Mouse (Mus musculus): ENCODE measurements around the gene Ykt6. TPM values are rescaled to one million over a fixed set of nuclear protein-coding genes. Genes with fewer than 3 reads are reported as not detected.
"Not testable (repeated sequence)": the region's sequence is repeated elsewhere in the genome, so short reads cannot be mapped to it uniquely, and the experiment has no call there.

Gene Ykt6
- total RNA-seq, 2 experiments from 2014 or later = 75.8 to 79.8 TPM

DNA sequence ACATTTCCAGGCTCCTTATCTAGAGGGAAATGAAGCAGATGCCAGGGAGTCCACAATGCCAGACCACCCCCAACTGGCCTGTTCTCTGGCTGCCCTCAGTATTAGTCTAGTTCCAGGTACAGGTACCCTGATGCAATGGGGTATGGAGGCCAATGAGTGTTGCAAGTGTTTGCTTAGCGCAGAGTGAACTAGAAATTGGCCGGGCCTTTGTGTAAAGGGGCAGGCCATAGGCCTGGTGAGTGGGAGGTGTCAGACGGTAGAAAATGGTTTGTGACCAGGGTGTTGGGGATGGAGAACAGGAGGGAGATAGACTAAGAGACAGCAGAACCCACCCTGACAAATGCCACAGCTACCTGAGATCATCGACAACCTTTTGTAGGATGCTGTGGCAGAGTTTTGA, 35.9 kb upstream of the Ykt6 start:
- intact Hi-C loops (cut with DNase I) = no loop called here
- no peak overlapping the region for H3K27ac ChIP-seq
- no peak for TF ChIP-seq CTCF (IDR thresholded peaks at IDR 0.05)
- DNase-seq (ENCODE audit: extremely low spot score in 1 of 2, low spot score in 2 of 2) = no peak
- H3K4me3 ChIP-seq = no peak overlapping the region

GRCm38 (mm10) chr11:5920323-5920960, 35.1 kb upstream of the Ykt6 start:
- intact Hi-C loops (cut with DNase I) = no loop called here
- DNase-seq (ENCODE audit: extremely low spot score in 1 of 2, low spot score in 2 of 2) = no peak
- TF ChIP-seq CTCF (IDR thresholded peaks at IDR 0.05) = no peak
- no peak overlapping the region for H3K4me3 ChIP-seq
- no peak overlapping the region for H3K27ac ChIP-seq

DNA sequence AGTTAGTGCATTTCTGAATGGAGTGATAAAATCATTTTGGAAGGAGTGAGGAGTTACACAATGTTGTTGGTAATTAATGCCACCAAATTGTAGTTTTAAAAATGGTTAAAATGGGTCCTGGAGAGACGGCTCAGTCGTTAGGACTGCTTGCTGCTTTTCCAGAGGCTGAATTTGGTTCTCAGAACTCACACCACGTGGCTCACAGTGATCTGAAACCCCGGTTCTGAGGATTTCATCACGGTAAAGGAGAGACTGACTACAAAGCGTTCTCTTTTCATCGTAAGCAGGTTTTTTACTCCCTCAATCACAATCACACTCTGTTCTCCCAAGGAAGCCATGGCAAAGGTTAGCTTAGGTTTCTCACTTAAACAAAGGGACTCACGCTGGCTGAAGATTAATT, 30.8 kb upstream of the Ykt6 start:
- TF ChIP-seq CTCF (IDR thresholded peaks at IDR 0.05) = no peak

DNA sequence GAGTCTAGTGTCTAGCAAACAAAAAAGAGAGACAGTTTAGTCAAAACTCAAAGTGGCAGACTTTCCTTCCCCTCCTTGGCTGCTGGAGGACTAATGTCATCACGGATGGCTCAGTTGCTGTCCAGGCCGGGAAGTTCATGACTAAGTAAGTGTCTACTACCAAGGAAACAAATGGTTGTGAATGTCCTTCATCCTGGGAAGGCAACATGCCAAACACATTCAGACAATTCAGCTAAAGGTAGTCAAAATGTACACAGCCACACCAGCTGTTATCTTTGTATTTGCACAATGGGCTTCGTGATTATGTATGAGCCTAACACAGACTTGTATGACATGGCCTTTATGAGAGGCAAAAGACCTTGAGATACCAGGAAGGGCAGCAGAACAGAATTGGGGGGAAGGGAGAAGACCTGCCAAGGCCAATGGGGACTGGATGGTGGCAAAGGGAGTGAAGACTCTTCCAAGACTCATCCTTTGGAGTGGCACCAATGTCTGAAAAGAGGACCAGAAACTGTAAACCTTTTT, 28.7 kb upstream of the Ykt6 start:
- no peak overlapping the region for H3K4me3 ChIP-seq
- intact Hi-C loops (cut with DNase I) = no loop called here
- no peak for TF ChIP-seq CTCF (IDR thresholded peaks at IDR 0.05)
- H3K27ac ChIP-seq = no peak overlapping the region
- no peak for DNase-seq (ENCODE audit: extremely low spot score in 1 of 2, low spot score in 2 of 2)

More for the DNA sequence above, 30.8 kb upstream of the Ykt6 start:
- no peak overlapping the region for H3K4me3 ChIP-seq
- H3K27ac ChIP-seq = no peak overlapping the region
- intact Hi-C loops (cut with DNase I) = no loop called here
- no peak for DNase-seq (ENCODE audit: extremely low spot score in 1 of 2, low spot score in 2 of 2)

- no peak for DNase-seq (ENCODE audit: extremely low spot score in 1 of 2, low spot score in 2 of 2)
- TF ChIP-seq CTCF (IDR thresholded peaks at IDR 0.05) = no peak
- Histone ChIP-seq H3K4me3 (no peak overlapping the region), H3K27ac (no peak overlapping the region)
- intact Hi-C loops (cut with DNase I) = no loop called here
Observed at GRCm38 (mm10) chr11:5930578-5930977, 24.9 kb upstream of the Ykt6 start.

GRCm38 (mm10) chr11:5931947-5932346, 23.5 kb upstream of the Ykt6 start:
- H3K4me3 ChIP-seq; H3K27ac ChIP-seq; DNase-seq (ENCODE audit: extremely low spot score in 1 of 2, low spot score in 2 of 2); intact Hi-C loops (cut with DNase I): not testable (repeated sequence)
- peak; percentile 17 for TF ChIP-seq CTCF (IDR thresholded peaks at IDR 0.05)

- H3K27ac ChIP-seq; intact Hi-C loops (cut with DNase I); H3K4me3 ChIP-seq; DNase-seq (ENCODE audit: extremely low spot score in 1 of 2, low spot score in 2 of 2): not testable (repeated sequence)
Observed at GRCm38 (mm10) chr11:5934531-5934930, 21.0 kb upstream of the Ykt6 start.

- no peak for TF ChIP-seq CTCF (IDR thresholded peaks at IDR 0.05)
- intact Hi-C loops (cut with DNase I) = no loop called here
Observed at GRCm38 (mm10) chr11:5942966-5943365, 12.5 kb upstream of the Ykt6 start.

GRCm38 (mm10) chr11:5945096-5945495, 10.4 kb upstream of the Ykt6 start:
- intact Hi-C loops (cut with DNase I) = no loop called here
- H3K27ac ChIP-seq = no peak overlapping the region
- H3K4me3 ChIP-seq = no peak overlapping the region
- DNase-seq (ENCODE audit: extremely low spot score in 1 of 2, low spot score in 2 of 2) = no peak
- TF ChIP-seq CTCF (IDR thresholded peaks at IDR 0.05) = no peak

More at GRCm38 (mm10) chr11:5942966-5943365, 12.5 kb upstream of the Ykt6 start:
- Histone ChIP-seq H3K27ac (no peak overlapping the region), H3K4me3 (no peak overlapping the region)
- no peak for DNase-seq (ENCODE audit: extremely low spot score in 1 of 2, low spot score in 2 of 2)

GRCm38 (mm10) chr11:5947796-5948195, 7.7 kb upstream of the Ykt6 start:
- no peak overlapping the region for H3K4me3 ChIP-seq
- no peak overlapping the region for H3K27ac ChIP-seq
- no peak for DNase-seq (ENCODE audit: extremely low spot score in 1 of 2, low spot score in 2 of 2)
- intact Hi-C loops (cut with DNase I) = no loop called here
- no peak for TF ChIP-seq CTCF (IDR thresholded peaks at IDR 0.05)

- intact Hi-C loops (cut with DNase I) = no loop called here
- no peak for DNase-seq (ENCODE audit: extremely low spot score in 1 of 2, low spot score in 2 of 2)
- no peak for TF ChIP-seq CTCF (IDR thresholded peaks at IDR 0.05)
- Histone ChIP-seq H3K4me3 (no peak overlapping the region), H3K27ac (no peak overlapping the region)
Observed at GRCm38 (mm10) chr11:5948546-5949250, 6.8 kb upstream of the Ykt6 start.

GRCm38 (mm10) chr11:5949586-5950352, 5.7 kb upstream of the Ykt6 start, which contains the start of gene Gck:
Gene Gck, minus strand, starts transcription at chr11:5950081.
- DNase-seq (ENCODE audit: extremely low spot score in 1 of 2, low spot score in 2 of 2) = no peak
- Histone ChIP-seq H3K27ac (no peak within 1 kb of the TSS), H3K4me3 (no peak within 1 kb of the TSS)
- no peak for TF ChIP-seq CTCF (IDR thresholded peaks at IDR 0.05)
- intact Hi-C loops (cut with DNase I) = no loop called here

Data from left cerebral cortex, adult 2 months (tissue).